Mouse (Mus musculus): ENCODE results near the gene Crybg1.

GRCm38 (mm10) chr10:43904569-43904968 lies 244.1 kb downstream of the Crybg1 start:
- TF ChIP-seq POLR2A (IDR thresholded peaks at IDR 0.05; ENCODE audit: low read depth, low read length): no peak
- TF ChIP-seq CTCF (IDR thresholded peaks at IDR 0.05; ENCODE audit: extremely low read depth, insufficient read depth, insufficient read length, insufficient replicate concordance): no peak

Measured in spleen, adult 2 months (tissue).